Mouse (Mus musculus): Measurements from ENCODE around the gene Gm28051. TPM values are rescaled to one million over a fixed set of nuclear protein-coding genes. Genes with fewer than 3 reads are reported as not detected.

Gene Gm28051
- not detected in 2 replicates for polyA plus RNA-seq (2014; fragmentation: Nextera tagmentation; extraction: Ambion mirVana)

- Histone ChIP-seq H3K9ac (ENCODE audit: low read depth, low read length) (peak within 1 kb of the TSS; percentile 76), H3K4me1 (ENCODE audit: control insufficient read depth, insufficient read depth, low read length) (peaks cover 18% of the 10 kb centered on the region), H3K27me3 (ENCODE audit: control insufficient read depth, insufficient read depth, low read length) (no peaks in the 10 kb centered on the region), H3K9me3 (ENCODE audit: control insufficient read depth, low read length) (no peaks in the 10 kb centered on the region), H3K36me3 (ENCODE audit: control insufficient read depth, insufficient read depth, low read length) (peaks cover 12% of the 10 kb centered on the region), H3K4me2 (replicated peaks; ENCODE audit: low read depth, low read length) (peak within 1 kb of the TSS; percentile 89), H3K27ac (ENCODE audit: low read depth, low read length) (peak within 1 kb of the TSS; percentile 88), H3K4me3 (ENCODE audit: low read length) (peak within 1 kb of the TSS; percentile 57)
- ATAC-seq (ENCODE audit: low FRiP score, low TSS enrichment): peak; percentile 96
- WGBS: under 1% methylated on average over 73 of the region's 73 CpGs
These were observed at the start of gene Gm28051, which contains the start of the genes Gon7 and Ubr7 for GRCm38 (mm10) chr12:102757689-102758402. TSS of gene Gm28051 (minus strand) at chr12:102757765. TSS of gene Gon7 (minus strand) at chr12:102757803. TSS of gene Ubr7 (plus strand) at chr12:102757967.

GRCm38 (mm10) chr12:102799528-102799927 is 42.0 kb upstream of the Gm28051 start:
- Histone ChIP-seq H3K9me3 (ENCODE audit: control insufficient read depth, low read length) (no peaks in the 10 kb centered on the region), H3K4me3 (ENCODE audit: low read length) (no peak overlapping the region), H3K4me1 (ENCODE audit: control insufficient read depth, insufficient read depth, low read length) (no peaks in the 10 kb centered on the region), H3K9ac (ENCODE audit: low read depth, low read length) (no peak overlapping the region), H3K4me2 (replicated peaks; ENCODE audit: low read depth, low read length) (no peak overlapping the region), H3K36me3 (ENCODE audit: control insufficient read depth, insufficient read depth, low read length) (peaks cover 15% of the 10 kb centered on the region; the same call in 1 of the 2 replicates), H3K27me3 (ENCODE audit: control insufficient read depth, insufficient read depth, low read length) (no peaks in the 10 kb centered on the region), H3K27ac (ENCODE audit: low read depth, low read length) (no peak overlapping the region)
- 96% methylated on average over 2 of the region's 2 CpGs for WGBS
- no peak for ATAC-seq (ENCODE audit: low FRiP score, low TSS enrichment)

GRCm38 (mm10) chr12:102787927-102788326 is 30.4 kb upstream of the Gm28051 start:
- no peak overlapping the region for H3K4me2 ChIP-seq (replicated peaks; ENCODE audit: low read depth, low read length)
- no peak overlapping the region for H3K27ac ChIP-seq (ENCODE audit: low read depth, low read length)
- no peak overlapping the region for H3K4me3 ChIP-seq (ENCODE audit: low read length)
- H3K36me3 ChIP-seq (ENCODE audit: control insufficient read depth, insufficient read depth, low read length): peaks cover 76% of the 10 kb centered on the region
- WGBS: 78% methylated on average over 7 of the region's 7 CpGs
- H3K4me1 ChIP-seq (ENCODE audit: control insufficient read depth, insufficient read depth, low read length): no peaks in the 10 kb centered on the region
- ATAC-seq (ENCODE audit: low FRiP score, low TSS enrichment): no peak
- H3K9ac ChIP-seq (ENCODE audit: low read depth, low read length): no peak overlapping the region
- H3K9me3 ChIP-seq (ENCODE audit: control insufficient read depth, low read length): no peaks in the 10 kb centered on the region
- no peaks in the 10 kb centered on the region for H3K27me3 ChIP-seq (ENCODE audit: control insufficient read depth, insufficient read depth, low read length)

GRCm38 (mm10) chr12:102785593-102785985 is 28.0 kb upstream of the Gm28051 start:
- Histone ChIP-seq H3K4me2 (replicated peaks; ENCODE audit: low read depth, low read length) (no peak overlapping the region), H3K27ac (ENCODE audit: low read depth, low read length) (no peak overlapping the region), H3K4me3 (ENCODE audit: low read length) (no peak overlapping the region), H3K27me3 (ENCODE audit: control insufficient read depth, insufficient read depth, low read length) (no peaks in the 10 kb centered on the region), H3K4me1 (ENCODE audit: control insufficient read depth, insufficient read depth, low read length) (no peaks in the 10 kb centered on the region), H3K9me3 (ENCODE audit: control insufficient read depth, low read length) (no peaks in the 10 kb centered on the region), H3K9ac (ENCODE audit: low read depth, low read length) (no peak overlapping the region), H3K36me3 (ENCODE audit: control insufficient read depth, insufficient read depth, low read length) (peaks cover 59% of the 10 kb centered on the region)
- no peak for ATAC-seq (ENCODE audit: low FRiP score, low TSS enrichment)
- 90% methylated on average over 5 of the region's 5 CpGs for WGBS

- WGBS: 88% methylated on average over 19 of the region's 19 CpGs
- Histone ChIP-seq H3K4me1 (ENCODE audit: control insufficient read depth, insufficient read depth, low read length) (no peaks in the 10 kb centered on the region), H3K4me2 (replicated peaks; ENCODE audit: low read depth, low read length) (no peak overlapping the region), H3K9me3 (ENCODE audit: control insufficient read depth, low read length) (no peaks in the 10 kb centered on the region), H3K9ac (ENCODE audit: low read depth, low read length) (no peak overlapping the region), H3K4me3 (ENCODE audit: low read length) (no peak overlapping the region), H3K36me3 (ENCODE audit: control insufficient read depth, insufficient read depth, low read length) (peaks cover 55% of the 10 kb centered on the region), H3K27ac (ENCODE audit: low read depth, low read length) (no peak overlapping the region), H3K27me3 (ENCODE audit: control insufficient read depth, insufficient read depth, low read length) (no peaks in the 10 kb centered on the region)
- ATAC-seq (ENCODE audit: low FRiP score, low TSS enrichment): no peak
These were observed 27.5 kb upstream of the Gm28051 start for GRCm38 (mm10) chr12:102784899-102785592.

GRCm38 (mm10) chr12:102782841-102783240 is 25.3 kb upstream of the Gm28051 start:
- no peak for ATAC-seq (ENCODE audit: low FRiP score, low TSS enrichment)
- WGBS: 90% methylated on average over 5 of the region's 5 CpGs
- no peaks in the 10 kb centered on the region for H3K27me3 ChIP-seq (ENCODE audit: control insufficient read depth, insufficient read depth, low read length)
- H3K4me2 ChIP-seq (replicated peaks; ENCODE audit: low read depth, low read length): no peak overlapping the region
- no peak overlapping the region for H3K9ac ChIP-seq (ENCODE audit: low read depth, low read length)
- no peak overlapping the region for H3K27ac ChIP-seq (ENCODE audit: low read depth, low read length)
- H3K36me3 ChIP-seq (ENCODE audit: control insufficient read depth, insufficient read depth, low read length): peaks cover 46% of the 10 kb centered on the region
- H3K4me3 ChIP-seq (ENCODE audit: low read length): no peak overlapping the region
- no peaks in the 10 kb centered on the region for H3K4me1 ChIP-seq (ENCODE audit: control insufficient read depth, insufficient read depth, low read length)
- H3K9me3 ChIP-seq (ENCODE audit: control insufficient read depth, low read length): no peaks in the 10 kb centered on the region

- Histone ChIP-seq H3K4me2 (replicated peaks; ENCODE audit: low read depth, low read length) (no peak overlapping the region), H3K4me1 (ENCODE audit: control insufficient read depth, insufficient read depth, low read length) (no peaks in the 10 kb centered on the region), H3K27me3 (ENCODE audit: control insufficient read depth, insufficient read depth, low read length) (no peaks in the 10 kb centered on the region), H3K4me3 (ENCODE audit: low read length) (no peak overlapping the region), H3K9me3 (ENCODE audit: control insufficient read depth, low read length) (no peaks in the 10 kb centered on the region), H3K27ac (ENCODE audit: low read depth, low read length) (no peak overlapping the region), H3K9ac (ENCODE audit: low read depth, low read length) (no peak overlapping the region), H3K36me3 (ENCODE audit: control insufficient read depth, insufficient read depth, low read length) (peaks cover 47% of the 10 kb centered on the region)
- 44% methylated on average over 3 of the region's 3 CpGs for WGBS
- peak; percentile 66 for ATAC-seq (ENCODE audit: low FRiP score, low TSS enrichment)
These were observed 21.9 kb upstream of the Gm28051 start for GRCm38 (mm10) chr12:102779452-102779851.

GRCm38 (mm10) chr12:102778151-102778550 is 20.6 kb upstream of the Gm28051 start:
- Histone ChIP-seq H3K27me3 (ENCODE audit: control insufficient read depth, insufficient read depth, low read length) (no peaks in the 10 kb centered on the region), H3K4me2 (replicated peaks; ENCODE audit: low read depth, low read length) (no peak overlapping the region), H3K9ac (ENCODE audit: low read depth, low read length) (no peak overlapping the region), H3K9me3 (ENCODE audit: control insufficient read depth, low read length) (no peaks in the 10 kb centered on the region), H3K36me3 (ENCODE audit: control insufficient read depth, insufficient read depth, low read length) (peaks cover 46% of the 10 kb centered on the region), H3K4me3 (ENCODE audit: low read length) (no peak overlapping the region), H3K27ac (ENCODE audit: low read depth, low read length) (no peak overlapping the region), H3K4me1 (ENCODE audit: control insufficient read depth, insufficient read depth, low read length) (no peaks in the 10 kb centered on the region)
- WGBS: 77% methylated on average over 5 of the region's 5 CpGs
- ATAC-seq (ENCODE audit: low FRiP score, low TSS enrichment): no peak

GRCm38 (mm10) chr12:102776035-102776434 is 18.5 kb upstream of the Gm28051 start:
- Histone ChIP-seq H3K27me3 (ENCODE audit: control insufficient read depth, insufficient read depth, low read length) (no peaks in the 10 kb centered on the region), H3K27ac (ENCODE audit: low read depth, low read length) (no peak overlapping the region), H3K9ac (ENCODE audit: low read depth, low read length) (no peak overlapping the region), H3K4me3 (ENCODE audit: low read length) (no peak overlapping the region), H3K36me3 (ENCODE audit: control insufficient read depth, insufficient read depth, low read length) (peaks cover 62% of the 10 kb centered on the region), H3K4me1 (ENCODE audit: control insufficient read depth, insufficient read depth, low read length) (no peaks in the 10 kb centered on the region), H3K4me2 (replicated peaks; ENCODE audit: low read depth, low read length) (no peak overlapping the region), H3K9me3 (ENCODE audit: control insufficient read depth, low read length) (no peaks in the 10 kb centered on the region; the same call in 1 of the 2 replicates)
- WGBS: 95% methylated on average over 14 of the region's 14 CpGs
- no peak for ATAC-seq (ENCODE audit: low FRiP score, low TSS enrichment)
